Mouse (Mus musculus): ENCODE measurements around the gene Coro2b.

Gene Coro2b

GRCm38 (mm10) chr9:62381402-62381913 lies 155.4 kb downstream of the Coro2b start:
- no peak for DNase-seq

DNA sequence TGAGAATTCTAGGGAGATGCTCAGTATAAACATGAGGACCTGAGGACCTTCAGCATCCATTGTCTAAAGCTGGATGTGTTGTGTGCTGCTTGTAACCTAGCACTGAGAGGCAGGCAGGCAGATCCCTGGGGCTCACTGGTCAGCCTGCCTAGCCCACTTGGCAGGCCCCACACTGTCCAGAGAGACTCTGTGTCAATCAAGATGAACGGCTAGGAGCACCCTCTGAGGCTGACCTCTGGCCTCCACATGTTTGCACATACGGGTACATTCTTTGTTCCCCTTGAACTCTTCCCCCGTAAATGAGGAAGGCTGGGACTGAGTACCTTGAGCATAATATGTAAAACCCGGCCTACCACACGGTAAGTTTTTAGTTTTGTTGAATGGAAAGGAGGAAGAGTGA lies 156.5 kb downstream of the Coro2b start:
- DNase-seq: no peak

DNA sequence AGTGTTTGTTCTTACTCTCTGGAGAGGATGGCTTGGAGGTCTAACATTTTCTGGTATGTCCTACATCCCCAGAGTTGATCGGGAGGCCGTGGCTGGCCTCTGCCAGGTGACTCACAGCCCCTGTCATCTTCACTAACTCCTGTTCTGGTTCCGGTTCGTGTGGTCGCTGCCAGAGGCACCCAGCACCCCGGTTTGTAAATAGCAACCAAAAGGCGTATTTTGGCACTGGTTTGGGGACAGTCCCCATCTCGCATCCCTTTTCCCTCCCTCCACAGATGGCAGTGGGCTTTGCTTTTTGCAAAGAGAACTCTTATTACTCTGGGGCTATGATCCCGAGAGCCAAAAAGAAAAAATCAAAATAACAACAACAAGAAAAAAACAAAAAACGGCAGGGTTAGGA lies 158.9 kb downstream of the Coro2b start:
- DNase-seq: no peak

GRCm38 (mm10) chr9:62374276-62374675 lies 162.6 kb downstream of the Coro2b start:
- DNase-seq: no peak

- DNase-seq: no peak
These were observed 163.4 kb downstream of the Coro2b start for GRCm38 (mm10) chr9:62373222-62374123.

DNA sequence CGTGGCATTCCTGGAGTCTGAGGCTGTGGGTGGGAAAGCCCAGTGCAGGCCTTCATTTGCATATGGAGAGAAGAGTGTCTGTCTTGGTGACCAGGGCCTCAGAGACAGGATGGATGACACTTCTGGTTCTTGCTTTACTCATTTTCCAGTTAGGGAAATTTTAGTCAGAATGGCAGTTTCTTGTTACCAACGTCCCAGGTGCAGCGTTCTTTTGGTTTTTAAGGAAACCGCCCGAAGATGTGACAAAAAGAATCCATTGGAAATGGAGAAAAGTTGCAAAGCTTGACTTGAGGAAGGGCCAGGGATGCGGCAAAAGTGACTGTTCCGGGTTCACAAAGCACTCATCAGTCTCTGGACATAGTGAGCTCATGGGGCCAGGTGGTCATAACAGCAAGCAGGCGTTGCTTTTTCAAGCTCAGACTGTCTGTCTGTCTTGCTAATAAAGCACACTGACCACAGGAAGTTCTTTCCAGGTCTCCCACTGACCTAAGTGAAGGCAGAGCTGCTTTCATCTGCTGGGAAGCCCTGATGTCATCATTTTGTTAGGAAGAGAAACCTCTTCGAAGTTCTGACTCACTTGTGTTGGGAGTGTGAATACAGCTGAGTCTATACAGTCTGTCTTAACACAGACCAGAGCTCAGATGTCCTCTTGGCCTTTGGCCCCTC lies 164.2 kb downstream of the Coro2b start:
- no peak for DNase-seq

GRCm38 (mm10) chr9:62371745-62372555 lies 164.9 kb downstream of the Coro2b start:
- no peak for DNase-seq

DNA sequence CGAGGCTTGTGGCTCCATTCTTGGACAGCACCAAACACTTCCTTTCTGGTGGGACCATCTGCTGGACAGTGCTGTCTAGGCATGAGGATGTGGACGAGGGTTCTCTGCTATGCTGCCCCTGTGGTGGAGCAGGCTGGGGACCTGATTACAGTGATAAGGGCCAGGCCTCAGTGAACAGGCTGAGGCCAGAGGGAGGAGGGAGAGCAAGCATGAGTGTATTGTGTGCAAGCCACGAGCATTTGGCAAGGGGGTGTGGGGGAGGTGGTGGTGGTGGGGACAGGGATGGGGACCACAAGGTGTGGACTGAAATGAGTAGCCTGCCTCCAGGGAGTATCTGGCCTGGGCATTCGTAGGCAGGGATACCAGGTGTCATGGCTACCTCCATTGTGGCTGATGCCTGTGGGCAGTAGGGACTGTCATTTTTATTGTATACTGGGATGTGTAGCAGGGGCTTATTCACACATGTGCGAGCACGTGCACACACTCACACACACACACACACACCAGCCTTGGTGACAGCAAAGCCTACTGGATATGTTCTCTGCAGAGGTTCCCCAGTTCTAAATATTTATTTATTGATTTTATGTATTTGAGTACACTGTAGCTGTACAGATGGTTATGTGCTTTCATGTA lies 166.1 kb downstream of the Coro2b start:
- no peak for DNase-seq

DNA sequence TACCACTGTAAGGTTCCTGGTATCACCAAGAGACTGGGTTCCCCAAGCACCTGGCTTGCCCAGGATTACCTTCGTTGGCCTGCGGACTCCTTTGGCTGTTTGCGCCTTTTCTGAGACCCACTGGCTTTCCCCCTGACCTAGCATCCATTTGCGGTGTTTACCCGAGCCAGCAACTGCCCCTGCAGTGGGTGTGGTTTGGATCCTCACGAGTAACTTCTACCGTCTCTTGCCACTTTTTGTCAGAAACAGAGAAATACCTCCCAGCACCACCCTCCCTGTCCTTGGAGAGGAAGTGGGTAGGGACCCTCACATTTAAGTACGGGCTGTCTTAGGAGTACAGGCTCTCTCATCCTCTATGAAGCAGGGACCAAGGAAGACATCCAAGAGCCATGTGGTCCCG lies 166.7 kb downstream of the Coro2b start:
- DNase-seq: no peak
